Mouse (Mus musculus) liver, embryonic 11.5 days (tissue): Measurements from ENCODE around the gene Adad1. TPM values are rescaled to one million over a fixed set of nuclear protein-coding genes. Genes with fewer than 3 reads are reported as not detected.

Experiments
- ATAC-seq: fragments of 200-750 bp; cut with Nextera tagmentation; replicated peaks from 2 replicates; pipeline ENCODE4 v1.8.0; 2017; ENCODE audit warnings: moderate number of reproducible peaks, mild to moderate bottlenecking, moderate TSS enrichment, moderate library complexity; ENCODE audit not compliant: low FRiP score
- DNase-seq: peaks from one replicate; pipeline ENCODE4 v3.0.0-alpha.2; 2017; ENCODE audit warnings: low spot score
- H3K27ac ChIP-seq: fragments of 300-500 bp; sonication (generic); 2 replicates; pipeline ENCODE4 v1.5.1; 2014; ENCODE audit warnings: mild to moderate bottlenecking, low read depth, low read length, control low read depth
- H3K27me3 ChIP-seq: fragments of 300-500 bp; sonication (generic); replicated peaks from 2 replicates; pipeline ENCODE4 v1.6.1; 2014; ENCODE audit warnings: low read length, mixed read lengths; ENCODE audit not compliant: control insufficient read depth, insufficient read depth
- H3K36me3 ChIP-seq: fragments of 300-500 bp; sonication (generic); 2 replicates; pipeline ENCODE4 v1.6.1; 2014; ENCODE audit warnings: mild to moderate bottlenecking, low read length, moderate library complexity, mixed read lengths; ENCODE audit not compliant: control insufficient read depth, insufficient read depth
- H3K4me1 ChIP-seq: fragments of 300-500 bp; sonication (generic); replicated peaks from 2 replicates; pipeline ENCODE4 v1.6.1; 2014; ENCODE audit warnings: low read length, mixed read lengths; ENCODE audit not compliant: control insufficient read depth, insufficient read depth
- H3K4me2 ChIP-seq: fragments of 300-500 bp; sonication (generic); 2 replicates; pipeline ENCODE4 v1.6.1; 2014; ENCODE audit warnings: mild to moderate bottlenecking, control low read depth, moderate library complexity
- H3K4me3 ChIP-seq: fragments of 300-500 bp; sonication (generic); 2 replicates; pipeline ENCODE4 v1.5.1; 2014; ENCODE audit warnings: low read depth, low read length, control low read depth
- H3K9ac ChIP-seq: fragments of 300-500 bp; sonication (generic); 2 replicates; pipeline ENCODE4 v1.6.1; 2014; ENCODE audit warnings: low read depth, low read length, control low read depth
- H3K9me3 ChIP-seq: fragments of 300-500 bp; sonication (generic); 2 replicates; pipeline ENCODE4 v1.6.1; 2016; ENCODE audit warnings: low read length, inconsistent platforms, mixed read lengths; ENCODE audit not compliant: control insufficient read depth
- WGBS: fragments of 180-500 bp; shearing (Covaris S2); extraction: QIAGEN DNeasy Blood & Tissue Kit; methylation state at CpG from one replicate; pipeline ENCODE4 v1.1.7; 2014; 5-methylcytosine and 5-hydroxymethylcytosine counted together
- polyA plus RNA-seq: library from polyadenylated mRNA; unstranded; fragments of >200 nt; fragmentation: Nextera tagmentation; extraction: Ambion mirVana; gene quantifications from 2 replicates; pipeline ENCODE4 v1.2.1, GENCODE M21; 2014

The Adad1 gene
- polyA plus RNA-seq, 1 experiment from 2014 or later = 0.36 TPM

DNA sequence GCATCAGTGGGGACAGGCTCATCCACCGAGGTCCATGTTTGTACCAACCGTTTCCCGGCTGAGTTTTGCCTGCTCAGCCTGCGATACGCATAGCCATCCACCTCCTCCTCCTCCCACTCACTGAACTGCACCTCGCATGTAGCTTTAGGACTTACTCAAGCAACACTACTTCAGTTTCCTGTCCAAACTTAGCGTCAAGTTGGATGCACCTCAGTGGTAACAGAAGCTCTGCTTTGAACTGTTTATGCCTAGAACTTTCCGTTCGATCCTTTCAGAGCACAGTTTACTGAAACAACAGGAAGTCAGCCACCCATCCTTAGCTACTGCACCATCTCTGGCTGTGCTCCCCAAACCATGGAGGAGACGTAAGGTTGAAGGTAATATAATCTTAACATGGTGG is 88.9 kb downstream of the Adad1 start:
- peaks cover 8% of the 10 kb centered on the region for H3K4me1 ChIP-seq
- H3K9me3 ChIP-seq = no peaks in the 10 kb centered on the region
- DNase-seq = no peak
- H3K36me3 ChIP-seq = no peaks in the 10 kb centered on the region
- WGBS = 77% methylated on average over 10 of the region's 10 CpGs
- no peak overlapping the region for H3K4me2 ChIP-seq
- H3K9ac ChIP-seq = no peak overlapping the region
- ATAC-seq = no peak
- no peak overlapping the region for H3K27ac ChIP-seq
- H3K4me3 ChIP-seq = no peak overlapping the region
- H3K27me3 ChIP-seq = no peaks in the 10 kb centered on the region

- Histone ChIP-seq H3K27me3 (no peaks in the 10 kb centered on the region), H3K36me3 (no peaks in the 10 kb centered on the region), H3K9ac (no peak overlapping the region), H3K4me3 (no peak overlapping the region), H3K27ac (no peak overlapping the region), H3K4me1 (peaks cover 8% of the 10 kb centered on the region), H3K9me3 (no peaks in the 10 kb centered on the region), H3K4me2 (no peak overlapping the region)
- DNase-seq (no peak), ATAC-seq (no peak)
- WGBS = 78% methylated on average over 7 of the region's 7 CpGs
Observed at GRCm38 (mm10) chr3:37153004-37153403, 89.7 kb downstream of the Adad1 start.

DNA sequence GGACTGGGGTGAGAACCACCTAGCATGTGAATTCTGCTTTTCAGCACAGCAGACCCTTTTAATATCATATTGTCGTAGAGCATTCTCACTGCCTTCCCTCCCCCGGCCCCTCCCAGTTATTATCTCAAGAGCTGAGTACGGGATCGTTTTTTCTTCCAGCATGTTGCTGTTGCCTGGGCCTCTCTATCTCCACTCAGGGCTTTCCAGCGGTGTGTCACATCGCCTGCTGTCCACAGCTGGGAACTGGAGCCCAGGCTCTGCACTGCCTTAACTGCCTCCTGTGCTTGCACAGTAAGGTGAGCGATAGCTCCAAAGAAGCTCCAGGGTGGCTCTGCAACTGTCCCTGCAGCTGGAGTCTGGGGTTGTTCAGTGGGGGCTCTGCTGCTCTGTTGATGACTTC is 91.1 kb downstream of the Adad1 start:
- H3K4me2 ChIP-seq = peak overlapping the region; percentile 21
- WGBS = 34% methylated on average over 7 of the region's 7 CpGs
- no peak overlapping the region; the same call in 1 of the 2 replicates for H3K27ac ChIP-seq
- H3K9me3 ChIP-seq = no peaks in the 10 kb centered on the region
- H3K4me3 ChIP-seq = no peak overlapping the region
- H3K4me1 ChIP-seq = peaks cover 8% of the 10 kb centered on the region
- H3K9ac ChIP-seq = no peak overlapping the region
- no peaks in the 10 kb centered on the region for H3K27me3 ChIP-seq
- ATAC-seq (peak; percentile 75), DNase-seq (no peak)
- no peaks in the 10 kb centered on the region for H3K36me3 ChIP-seq

GRCm38 (mm10) chr3:37157082-37157481 is 93.8 kb downstream of the Adad1 start:
- Histone ChIP-seq H3K27me3 (no peaks in the 10 kb centered on the region), H3K36me3 (no peaks in the 10 kb centered on the region), H3K4me2 (no peak overlapping the region), H3K4me3 (no peak overlapping the region), H3K4me1 (peaks cover 8% of the 10 kb centered on the region), H3K27ac (peak overlapping the region; percentile 41; the same call in 1 of the 2 replicates), H3K9ac (no peak overlapping the region), H3K9me3 (no peaks in the 10 kb centered on the region)
- WGBS = 41% methylated on average over 8 of the region's 8 CpGs
- peak; percentile 73 for ATAC-seq
- no peak for DNase-seq

DNA sequence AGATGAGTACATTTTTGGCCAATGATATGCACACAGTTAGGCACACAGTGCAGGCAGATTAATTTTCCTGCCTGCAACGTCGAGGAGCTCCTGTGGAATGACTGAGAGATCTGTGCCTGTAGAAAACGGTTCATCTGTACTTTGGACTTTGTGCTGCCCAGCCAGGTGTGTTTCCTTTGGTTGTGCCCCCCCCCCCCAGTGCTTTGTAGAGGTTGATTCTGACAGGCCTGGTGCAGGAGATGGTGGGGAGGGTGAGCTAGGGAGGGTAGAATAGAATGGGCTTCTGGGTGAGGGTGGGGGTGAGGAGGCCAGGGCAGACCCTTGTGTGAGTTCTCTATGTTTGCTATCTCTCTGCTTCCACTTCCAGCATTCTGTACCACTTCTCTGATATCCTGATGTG is 94.9 kb downstream of the Adad1 start:
- peaks cover 8% of the 10 kb centered on the region for H3K4me1 ChIP-seq
- H3K36me3 ChIP-seq = no peaks in the 10 kb centered on the region
- H3K4me3 ChIP-seq = no peak overlapping the region
- no peaks in the 10 kb centered on the region for H3K9me3 ChIP-seq
- no peak overlapping the region for H3K27ac ChIP-seq
- no peak overlapping the region for H3K4me2 ChIP-seq
- H3K27me3 ChIP-seq = no peaks in the 10 kb centered on the region
- ATAC-seq (no peak), DNase-seq (no peak)
- WGBS = 77% methylated on average over 3 of the region's 3 CpGs
- no peak overlapping the region for H3K9ac ChIP-seq

DNA sequence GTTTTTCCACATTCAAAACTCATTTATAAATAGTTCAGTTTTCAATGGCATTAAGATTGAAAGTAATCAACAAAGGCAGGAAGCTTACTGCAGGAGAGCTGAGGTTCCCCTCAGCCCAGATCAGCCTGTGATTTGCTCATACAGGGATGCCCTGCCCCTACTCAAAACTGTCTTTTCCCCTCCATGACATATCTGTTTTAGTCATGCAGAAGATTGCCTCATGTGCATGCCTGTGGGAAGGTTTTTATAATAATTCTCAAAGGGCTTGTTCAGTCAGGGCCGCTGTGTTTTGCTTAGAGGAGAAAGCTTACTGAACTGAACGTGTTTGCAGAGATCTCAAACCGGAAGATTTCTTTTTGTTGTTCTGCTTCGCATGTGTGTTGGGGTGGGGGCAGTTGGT is 97.8 kb downstream of the Adad1 start:
- Histone ChIP-seq H3K4me2 (no peak overlapping the region), H3K4me1 (peaks cover 5% of the 10 kb centered on the region), H3K9me3 (no peaks in the 10 kb centered on the region), H3K27me3 (no peaks in the 10 kb centered on the region), H3K4me3 (no peak overlapping the region), H3K9ac (no peak overlapping the region), H3K27ac (no peak overlapping the region), H3K36me3 (no peaks in the 10 kb centered on the region)
- WGBS = 77% methylated on average over 4 of the region's 4 CpGs
- ATAC-seq = no peak
- DNase-seq = no peak

DNA sequence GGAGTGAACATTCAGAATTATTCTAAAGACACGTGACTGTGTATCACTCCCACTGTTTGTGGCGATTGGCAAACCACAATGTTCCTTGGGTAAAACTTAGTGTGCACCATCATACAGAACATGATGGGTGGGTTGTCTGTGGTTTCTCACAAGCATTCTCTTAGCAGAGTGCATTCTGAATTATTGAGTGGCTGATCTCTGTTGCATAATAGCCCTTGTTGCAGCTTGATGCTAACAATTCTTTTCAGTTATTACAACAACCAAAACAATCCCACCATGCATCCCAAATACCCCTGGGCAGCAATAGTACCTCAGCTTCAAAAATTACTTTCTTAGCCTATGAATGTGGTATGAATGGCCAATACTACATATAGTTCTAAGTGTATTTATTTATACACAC is 106.0 kb downstream of the Adad1 start:
- 82% methylated on average over 2 of the region's 2 CpGs for WGBS
- no peak overlapping the region for H3K9ac ChIP-seq
- H3K27me3 ChIP-seq = no peaks in the 10 kb centered on the region
- H3K4me1 ChIP-seq = no peaks in the 10 kb centered on the region
- no peak for ATAC-seq
- DNase-seq = no peak
- H3K4me3 ChIP-seq = no peak overlapping the region
- H3K9me3 ChIP-seq = no peaks in the 10 kb centered on the region
- H3K4me2 ChIP-seq = no peak overlapping the region
- H3K27ac ChIP-seq = no peak overlapping the region
- no peaks in the 10 kb centered on the region for H3K36me3 ChIP-seq

Other genes with a start within 250 kb of the Adad1 start
- 35.8 and 42.9 TPM in 2 replicates for gene 4932438A13Rik, start 200.4 kb upstream of the Adad1 start, polyA plus RNA-seq
- 0.18 and 0.32 TPM in 2 replicates for gene Il2, start 62.4 kb downstream of the Adad1 start, polyA plus RNA-seq
- not detected in 2 replicates for gene Il21, start 169.1 kb downstream of the Adad1 start, polyA plus RNA-seq
- 9.2 and 10.7 TPM in 2 replicates for gene Bbs12, start 249.0 kb downstream of the Adad1 start, polyA plus RNA-seq
- 2.2 and 2.4 TPM in 2 replicates for gene Cetn4, start 249.2 kb downstream of the Adad1 start, polyA plus RNA-seq